Mouse (Mus musculus) skeletal muscle tissue, adult 2 months (tissue): ENCODE measurements at regions not wholly inside any gene's neighbourhood (a gene's known extent, or its start where the extent isn't known, plus 50 kb on each side); places are given as distances from the start of the nearest gene placed in this dataset.

Source experiments
- DNase-seq: peaks from one replicate; pipeline ENCODE4 v3.0.0-alpha.2; 2012; ENCODE audit warnings: low read depth, low spot score

- no peak for DNase-seq
Observed at GRCm38 (mm10) chr7:113156861-113157747, 50.2 kb upstream of the Arntl start.
